Mouse (Mus musculus) v-Abl transformed pro-B cells (cell line): ENCODE data around the gene Dydc2.
"Not testable (repeated sequence)": the region's sequence is repeated elsewhere in the genome, so short reads cannot be mapped to it uniquely, and the experiment has no call there.

ENCODE experiments used
- in situ Hi-C, 2 experiments: fragments of 400-800 bp; cut with MboI; formaldehyde crosslinking; loops; one replicate each; pipeline ENCODE4 v1.15.1; 2025; ENCODE audit not compliant: unreplicated experiment in 2 of 2

Gene Dydc2

GRCm38 (mm10) chr14:41069108-41069507 lies at the start of gene Dydc2:
Gene Dydc2 (minus strand): TSS chr14:41069208.
- in situ Hi-C loops: no loop called here

- in situ Hi-C loops: no loop called here
These were observed 47.3 kb upstream of the Dydc2 start for GRCm38 (mm10) chr14:41116271-41116670.

GRCm38 (mm10) chr14:41112944-41113343 lies 43.9 kb upstream of the Dydc2 start:
- in situ Hi-C loops: no loop called here

GRCm38 (mm10) chr14:41111031-41111668 lies 42.1 kb upstream of the Dydc2 start:
- in situ Hi-C loops: no loop called here

GRCm38 (mm10) chr14:41104853-41105444 lies 35.9 kb upstream of the Dydc2 start, which contains the start of gene Mat1a:
Gene Mat1a (plus strand): TSS chr14:41105035.
- in situ Hi-C loops: no loop called here

- in situ Hi-C loops: no loop called here
These were observed 33.3 kb upstream of the Dydc2 start for GRCm38 (mm10) chr14:41102269-41102668.

GRCm38 (mm10) chr14:41101242-41101641 lies 32.2 kb upstream of the Dydc2 start:
- in situ Hi-C loops: no loop called here

GRCm38 (mm10) chr14:41100712-41101111 lies 31.7 kb upstream of the Dydc2 start:
- in situ Hi-C loops: no loop called here

GRCm38 (mm10) chr14:41098726-41099125 lies 29.7 kb upstream of the Dydc2 start:
- in situ Hi-C loops: no loop called here

- in situ Hi-C loops: no loop called here
These were observed 27.4 kb upstream of the Dydc2 start for GRCm38 (mm10) chr14:41096296-41096860.

- in situ Hi-C loops: no loop called here
These were observed 25.1 kb upstream of the Dydc2 start for GRCm38 (mm10) chr14:41094114-41094513.

- in situ Hi-C loops: no loop called here
These were observed 21.8 kb upstream of the Dydc2 start for GRCm38 (mm10) chr14:41090777-41091176.

- in situ Hi-C loops: no loop called here
These were observed 18.5 kb upstream of the Dydc2 start for GRCm38 (mm10) chr14:41087509-41087908.

GRCm38 (mm10) chr14:41082408-41082807 lies 13.4 kb upstream of the Dydc2 start:
- in situ Hi-C loops: no loop called here

- in situ Hi-C loops: no loop called here
These were observed 3.9 kb upstream of the Dydc2 start for GRCm38 (mm10) chr14:41072944-41073275.

- in situ Hi-C loops: no loop called here
These were observed 3.4 kb upstream of the Dydc2 start, which contains the start of gene Dydc1 for GRCm38 (mm10) chr14:41072229-41072943. Gene Dydc1 (plus strand): TSS chr14:41072911.

GRCm38 (mm10) chr14:41070343-41070742 lies 1.3 kb upstream of the Dydc2 start:
- in situ Hi-C loops: no loop called here

GRCm38 (mm10) chr14:41066416-41066815 lies 2.6 kb downstream of the Dydc2 start:
- in situ Hi-C loops: no loop called here

GRCm38 (mm10) chr14:41065168-41065567 lies 3.8 kb downstream of the Dydc2 start:
- in situ Hi-C loops: no loop called here

GRCm38 (mm10) chr14:41053190-41053589 lies 15.8 kb downstream of the Dydc2 start:
- in situ Hi-C loops: not testable (repeated sequence)

- in situ Hi-C loops: no loop called here
These were observed 16.5 kb downstream of the Dydc2 start for GRCm38 (mm10) chr14:41052481-41052880.
